Mouse (Mus musculus) adipose tissue, adult 10 weeks (tissue): Measurements from ENCODE around the gene Selenow. TPM values are rescaled to one million over a fixed set of nuclear protein-coding genes. Genes with fewer than 3 reads are reported as not detected.

Experiments
- polyA plus RNA-seq: library from polyadenylated mRNA; stranded (reverse); fragments of 350-450 nt; fragmentation: Illumina TruSeq; extraction: RNeasy Lipid Tissue Mini Kit (QIAGEN cat#74804); gene quantifications from one replicate; pipeline ENCODE4 v1.2.3, GENCODE M21; 2014; ENCODE audit warnings: low read depth, low replicate concordance

The Selenow gene
- polyA plus RNA-seq, result 259 TPM

DNA sequence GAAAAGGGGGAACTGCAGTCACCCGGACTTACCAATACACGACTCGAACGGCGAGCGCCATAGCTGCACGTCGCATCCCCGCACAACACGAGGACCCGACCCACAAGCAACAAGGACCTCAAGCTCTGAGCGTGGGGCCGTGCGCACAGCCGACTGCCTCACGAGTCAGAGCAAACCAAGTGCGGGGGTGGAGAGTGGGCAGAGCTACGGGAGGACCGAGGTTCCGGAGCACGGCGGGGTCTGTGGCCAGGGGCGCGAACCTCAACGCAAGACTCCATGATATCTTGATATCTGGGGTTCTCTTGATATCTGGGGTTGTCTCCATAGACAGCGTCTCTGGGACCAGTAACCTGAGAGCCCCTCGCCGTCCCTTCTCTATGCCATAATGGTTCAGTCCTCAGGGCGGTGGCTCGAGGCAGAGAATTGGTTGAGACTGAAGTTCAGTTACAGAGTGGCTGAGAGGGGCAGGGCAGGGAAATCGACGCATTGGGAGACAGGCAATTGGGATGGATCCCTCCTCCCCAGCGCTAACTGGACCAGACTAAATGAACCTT lies at the start of gene Selenow:
Gene Selenow (minus strand): TSS at position 183 of the 554 bp plus-strand sequence.

DNA sequence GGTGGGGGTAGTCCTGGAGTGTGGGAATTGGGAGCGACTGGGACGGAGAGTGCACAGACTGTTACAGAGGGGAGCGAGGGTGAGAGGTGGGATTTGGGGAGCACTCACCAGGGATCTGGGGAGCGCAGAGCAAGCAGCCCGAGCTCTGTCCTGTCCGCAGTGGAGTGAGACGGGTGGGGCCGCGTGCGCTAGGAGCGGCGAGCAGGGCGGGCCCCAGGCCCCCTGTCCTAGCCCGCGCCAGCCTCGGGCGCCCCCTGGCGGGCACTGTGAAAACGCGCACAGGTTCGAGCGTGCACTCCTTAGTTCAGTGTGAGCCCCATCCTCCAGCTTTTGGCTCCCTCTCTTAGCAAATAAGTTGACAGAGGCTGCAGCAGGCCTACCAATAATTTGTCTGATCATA lies 45.1 kb upstream of the Selenow start, which contains the start of gene Ehd2:
Gene Ehd2 (minus strand): TSS at position 256 of the 400 bp plus-strand sequence.

DNA sequence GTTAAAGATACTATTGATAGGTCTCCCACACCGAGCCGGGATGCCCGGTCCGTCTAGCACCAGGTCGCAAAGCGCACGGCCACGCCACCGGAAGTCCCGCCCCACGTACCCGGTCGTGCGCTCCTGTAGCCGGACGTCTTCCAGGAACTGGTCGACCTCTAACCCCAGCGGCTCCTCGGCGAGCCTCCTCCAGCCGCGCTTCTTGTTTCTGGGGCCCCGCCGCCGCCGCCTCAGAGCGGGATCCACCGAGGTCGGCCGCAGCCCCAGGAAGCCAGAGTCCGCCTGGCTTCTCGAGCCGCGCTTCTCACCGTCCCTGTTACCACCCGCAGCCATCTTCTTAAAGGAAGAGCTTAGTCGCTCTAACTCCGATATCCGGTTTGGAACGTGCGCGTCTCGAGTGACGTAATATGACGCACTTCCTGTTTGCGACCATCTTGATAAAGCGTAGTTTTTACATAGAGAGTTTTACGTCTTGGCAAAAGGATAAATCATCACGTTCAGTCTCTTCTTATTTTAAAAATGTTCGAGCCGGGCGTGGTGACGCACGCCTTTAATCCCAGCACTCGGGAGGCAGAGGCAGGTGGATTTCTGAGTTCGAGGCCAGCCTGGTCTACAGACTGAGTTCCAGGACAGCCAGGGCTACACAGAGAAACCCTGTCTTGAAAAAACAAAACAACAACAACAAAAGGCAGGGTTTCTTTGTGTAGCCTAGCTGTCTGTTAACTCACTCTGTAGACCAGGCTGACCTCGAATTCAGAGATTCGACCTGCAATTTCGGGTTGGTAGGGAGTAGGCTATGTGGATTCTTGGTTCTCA lies 23.7 kb upstream of the Selenow start, which contains the start of gene Nop53:
Gene Nop53 (minus strand): TSS at position 354 of the 816 bp plus-strand sequence.

DNA sequence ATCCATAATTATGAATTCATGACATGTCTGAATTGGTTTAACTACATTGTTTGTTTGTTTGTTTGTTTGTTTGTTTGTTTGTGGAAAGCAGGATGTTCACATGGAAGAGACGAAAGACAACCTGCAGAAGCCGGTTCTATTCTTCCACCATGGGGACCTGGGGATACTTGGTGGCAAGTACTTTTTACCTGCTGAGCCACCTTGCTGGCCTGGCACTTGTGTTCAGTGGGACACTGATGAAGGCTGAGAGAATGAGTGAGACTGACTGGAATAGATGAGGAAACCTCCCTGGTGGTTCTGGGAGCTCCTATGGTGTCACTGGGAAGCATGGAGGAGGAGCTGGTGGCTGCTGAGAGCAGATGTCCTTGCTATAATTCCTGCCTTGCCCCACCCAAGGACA lies 39.9 kb downstream of the Selenow start, which contains the start of gene Crxos:
Gene Crxos (plus strand): TSS at position 301 of the 400 bp plus-strand sequence.

DNA sequence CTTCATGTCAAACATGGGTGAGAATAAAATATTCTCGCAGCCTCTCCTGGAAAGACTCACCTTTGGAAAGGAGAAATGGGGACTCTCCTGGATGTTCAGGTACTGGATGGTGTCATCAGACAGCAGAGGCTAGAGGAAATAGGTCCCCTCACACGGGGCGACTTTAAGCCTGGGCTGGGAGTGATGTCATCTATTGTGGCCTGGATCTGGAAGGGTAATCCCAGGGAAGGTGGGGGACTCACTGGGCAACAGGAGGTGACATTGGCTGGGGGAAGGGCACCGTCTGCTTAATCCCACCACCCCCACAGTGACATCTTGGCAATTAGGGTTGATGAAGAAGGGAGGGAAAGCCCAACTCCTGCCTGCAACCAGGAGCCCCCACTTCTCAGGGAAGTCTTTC lies 42.4 kb downstream of the Selenow start, which contains the start of gene Crx:
Gene Crx (minus strand): TSS at position 213 of the 400 bp plus-strand sequence.

Other genes starting within 250 kb of the Selenow start
- not detected for gene Obox5, start 172.3 kb downstream of the Selenow start, polyA plus RNA-seq
- not detected for gene Obox6, start 82.7 kb downstream of the Selenow start, polyA plus RNA-seq
- gene Crx, start 42.4 kb downstream of the Selenow start, polyA plus RNA-seq, result not detected
- not detected for gene Crxos, start 39.8 kb downstream of the Selenow start, polyA plus RNA-seq
- gene Nop53, start 23.7 kb upstream of the Selenow start, polyA plus RNA-seq, result 190 TPM
- gene Ehd2, start 45.2 kb upstream of the Selenow start, polyA plus RNA-seq, result 174 TPM
- 7.2 TPM for gene Bicra, start 125.5 kb upstream of the Selenow start, polyA plus RNA-seq
- gene Zfp541, start 139.4 kb upstream of the Selenow start, polyA plus RNA-seq, result 3.0 TPM
- 151 TPM for gene Napa, start 176.1 kb upstream of the Selenow start, polyA plus RNA-seq
- 19.4 TPM for gene Kptn, start 197.5 kb upstream of the Selenow start, polyA plus RNA-seq
- gene Slc8a2, start 207.4 kb upstream of the Selenow start, polyA plus RNA-seq, result 0.88 TPM